Mouse (Mus musculus): Measurements from ENCODE around the gene Nop9.
A peak's percentile ranks its signal among the peaks of the same experiment; 100 is the strongest.

Gene Nop9

DNA sequence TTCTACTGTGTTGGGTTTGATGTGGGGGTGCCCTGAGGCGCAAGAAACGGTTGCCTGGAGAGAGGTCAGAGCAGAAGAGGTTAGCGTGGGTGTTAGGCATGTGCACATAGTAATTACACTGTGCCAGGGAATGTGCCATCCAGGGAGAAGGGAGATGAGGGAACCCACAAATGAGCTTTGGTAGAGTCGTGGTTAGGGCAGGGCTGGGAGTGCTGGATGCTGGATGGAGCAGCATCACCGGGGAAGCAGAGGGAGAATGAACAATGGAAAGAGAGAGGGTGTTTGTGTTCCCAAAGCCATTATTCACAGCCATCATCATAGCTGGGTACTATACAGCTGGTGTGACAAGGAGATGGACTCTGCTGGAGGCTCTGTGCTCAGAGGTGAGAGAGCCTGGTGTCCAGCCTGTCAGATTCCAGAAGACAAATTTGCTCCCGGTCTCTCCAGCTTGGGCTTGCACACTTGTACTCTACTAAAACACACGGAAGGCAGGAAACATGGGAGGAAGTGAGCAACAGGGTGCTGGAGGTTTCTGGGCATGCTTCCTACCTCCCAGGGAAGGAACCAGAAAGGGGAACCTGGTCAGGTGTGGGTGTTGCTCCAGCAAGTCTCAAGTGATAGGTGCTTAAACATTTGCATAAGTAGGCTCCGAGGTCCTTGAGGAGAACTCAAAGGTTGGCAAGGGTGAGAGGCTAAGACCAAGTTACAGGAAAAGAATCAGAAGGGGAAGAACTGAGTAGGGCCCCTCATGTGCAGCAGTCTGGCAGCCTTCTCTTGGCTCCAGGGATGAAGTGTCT lies 17.4 kb upstream of the Nop9 start:
- no peak for DNase-seq (ENCODE audit: low spot score)

DNA sequence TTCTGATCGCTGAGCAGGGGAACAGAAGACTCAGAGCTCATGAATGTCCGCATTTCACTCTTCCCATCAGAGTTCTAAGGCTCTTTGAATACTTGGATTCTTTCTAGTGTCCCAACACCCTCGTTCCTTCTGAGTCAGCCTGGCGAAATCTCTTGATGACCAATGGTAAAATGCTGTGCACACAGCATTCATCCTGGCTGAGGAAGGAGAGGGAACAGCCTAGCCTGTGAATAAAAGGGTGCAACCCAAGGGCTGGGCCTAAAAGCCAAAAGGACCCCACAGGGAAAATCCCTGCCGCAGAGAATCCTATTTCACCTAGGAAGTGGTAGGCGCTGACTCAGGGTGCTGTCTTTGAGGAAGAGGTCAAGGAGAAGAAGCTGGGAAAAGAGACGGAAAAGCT lies 15.4 kb upstream of the Nop9 start:
- DNase-seq (ENCODE audit: low spot score), result no peak

DNA sequence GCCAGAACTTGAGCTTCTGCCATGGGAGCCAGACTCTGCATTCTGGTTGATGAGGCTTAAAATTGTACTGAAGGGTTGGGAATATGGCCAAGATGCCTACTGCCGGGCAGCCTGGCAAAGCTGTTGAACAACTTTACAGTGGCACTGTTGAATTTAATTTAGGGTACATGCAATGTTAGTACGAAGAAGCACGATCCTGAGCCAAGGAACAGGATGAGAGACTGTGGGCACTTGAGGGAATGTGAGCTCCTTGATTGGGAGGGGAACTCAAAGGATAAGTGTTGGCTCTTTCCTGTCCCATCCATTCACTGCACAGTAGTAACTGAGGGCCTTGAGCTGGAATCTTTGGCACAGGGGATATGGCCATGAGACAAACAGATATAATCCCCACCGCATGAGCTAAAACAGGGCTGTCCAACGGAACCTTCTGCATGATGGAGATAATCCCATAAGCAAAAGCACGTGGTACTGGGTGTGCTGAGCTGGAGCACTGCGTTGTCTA lies 14.9 kb upstream of the Nop9 start:
- DNase-seq (ENCODE audit: low spot score), result no peak

DNA sequence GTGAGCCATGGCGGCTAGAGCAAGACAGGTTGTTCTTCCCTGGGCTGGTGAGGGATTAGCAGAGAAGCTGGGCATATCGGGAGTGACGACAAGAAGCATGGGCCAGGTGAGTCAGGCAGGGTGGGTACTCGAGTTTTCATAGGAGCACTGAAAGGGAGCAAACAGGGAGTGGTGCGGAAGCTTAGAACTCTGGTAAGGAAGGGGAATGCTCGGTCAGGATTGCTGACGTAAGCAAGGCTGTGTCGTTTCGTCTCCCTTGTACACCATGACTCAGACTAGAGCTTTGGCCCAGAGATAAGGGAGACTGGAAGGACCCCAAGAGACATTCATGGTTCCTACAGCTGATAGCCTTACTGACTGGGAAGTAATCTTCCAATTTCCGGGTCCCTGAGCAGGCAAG lies 11.6 kb upstream of the Nop9 start:
- no peak for DNase-seq (ENCODE audit: low spot score)

DNA sequence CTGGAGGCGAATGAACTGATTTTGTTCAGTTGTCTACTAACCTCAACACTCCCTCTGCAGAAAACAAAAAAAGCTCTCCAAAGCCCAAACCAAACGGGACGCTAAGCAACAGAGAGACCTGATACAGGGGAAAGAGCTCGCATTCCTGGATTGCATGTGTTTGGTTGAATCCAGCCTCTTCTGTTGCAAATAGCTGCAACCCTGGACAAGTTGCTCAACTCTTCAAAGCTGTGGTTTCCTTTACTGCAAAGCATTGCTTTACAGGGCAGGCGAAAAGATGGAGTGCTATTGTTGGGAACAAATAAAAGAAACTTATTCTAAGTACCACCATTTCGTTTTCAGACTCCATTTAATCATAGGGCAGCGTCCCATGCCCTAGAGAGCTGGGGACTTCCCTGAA lies 10.6 kb upstream of the Nop9 start:
- DNase-seq (ENCODE audit: low spot score), result no peak

DNA sequence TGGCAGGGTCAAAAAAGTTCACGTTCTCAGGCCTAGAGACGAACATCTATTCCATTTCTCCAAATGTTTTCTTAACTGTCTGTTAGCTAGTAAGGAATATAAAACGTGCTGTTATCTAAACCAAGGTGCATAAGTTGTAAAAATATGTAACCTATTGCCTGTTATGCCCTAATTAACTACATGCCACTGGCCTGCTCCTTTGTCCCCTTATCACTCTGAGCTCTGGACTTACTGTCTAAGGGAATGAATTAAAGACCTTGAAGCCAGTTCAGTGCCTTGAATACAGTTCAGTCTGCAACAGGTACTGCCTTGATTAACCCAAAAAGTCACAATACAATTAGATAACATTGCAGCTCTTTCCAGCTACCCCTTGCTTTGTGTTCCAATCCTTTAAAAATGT lies 10.2 kb upstream of the Nop9 start:
- DNase-seq (ENCODE audit: low spot score), result no peak

DNA sequence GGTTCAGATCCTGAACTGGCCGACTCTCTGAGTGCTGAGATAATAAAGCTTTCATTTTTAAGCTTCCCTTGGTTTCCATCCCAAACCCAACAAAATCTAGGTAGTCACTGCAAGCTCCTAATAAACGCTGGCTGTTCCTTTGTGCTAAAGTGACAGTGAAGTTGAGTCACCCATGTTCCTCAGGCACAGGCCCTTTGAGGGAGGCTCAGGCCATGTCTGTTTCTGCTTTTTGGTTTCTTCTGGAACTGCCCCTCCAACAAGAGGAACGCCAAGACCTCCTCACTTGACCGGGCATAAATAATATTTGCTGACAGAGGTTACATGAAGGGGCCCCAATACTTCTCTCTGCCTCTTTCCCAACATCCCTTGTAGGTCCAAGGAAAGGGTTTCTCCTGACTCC lies 9.7 kb upstream of the Nop9 start:
- DNase-seq (ENCODE audit: low spot score), result no peak

DNA sequence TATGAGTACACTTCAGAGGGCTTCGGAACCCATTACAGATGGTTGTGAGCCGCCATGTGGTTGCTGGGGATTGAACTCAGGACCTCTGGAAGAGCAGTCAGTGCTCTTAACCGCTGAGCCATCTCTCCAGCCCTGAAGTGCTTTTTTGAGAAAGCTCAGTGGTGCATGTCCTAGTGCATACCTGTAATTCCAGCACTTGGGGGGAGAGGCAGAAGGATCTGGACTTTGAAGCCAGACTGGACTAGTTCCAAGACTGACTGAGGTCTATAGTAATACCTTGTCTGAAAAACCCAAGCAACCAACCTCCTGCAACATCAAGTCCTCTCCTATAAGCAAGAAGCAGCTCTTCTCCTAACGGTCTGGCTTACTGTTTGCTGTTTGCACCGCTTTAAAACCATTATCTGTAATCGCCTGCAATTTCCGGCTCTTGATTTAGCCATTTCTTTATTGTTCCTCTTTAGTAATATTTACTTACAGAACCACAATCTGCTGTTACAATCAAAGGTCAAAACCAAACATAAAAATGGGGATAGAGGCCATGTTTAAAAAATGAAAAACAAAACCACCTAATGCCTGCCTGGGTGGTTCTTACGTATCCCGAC lies 8.3 kb upstream of the Nop9 start:
- DNase-seq (ENCODE audit: low spot score), result no peak

DNA sequence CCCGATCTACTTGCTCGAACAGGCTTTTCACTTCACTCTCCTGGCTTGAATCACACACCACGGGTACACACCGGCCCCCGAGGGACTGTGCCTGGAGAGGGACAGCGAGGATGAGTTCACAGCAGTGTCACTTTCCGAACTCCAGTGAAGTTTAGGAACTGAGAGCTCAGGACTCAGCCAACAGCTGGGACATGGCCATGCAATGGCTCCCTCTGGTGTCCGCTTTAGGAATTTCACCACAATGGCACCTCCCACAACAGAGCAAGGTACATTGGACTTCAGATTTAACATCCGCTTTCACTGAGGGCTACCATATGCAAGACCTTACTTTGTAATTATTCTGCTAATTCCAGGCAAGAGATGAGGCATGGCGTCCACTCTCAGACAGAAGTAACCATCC lies 1.8 kb upstream of the Nop9 start:
- peak; percentile 82 for DNase-seq (ENCODE audit: low spot score)

DNA sequence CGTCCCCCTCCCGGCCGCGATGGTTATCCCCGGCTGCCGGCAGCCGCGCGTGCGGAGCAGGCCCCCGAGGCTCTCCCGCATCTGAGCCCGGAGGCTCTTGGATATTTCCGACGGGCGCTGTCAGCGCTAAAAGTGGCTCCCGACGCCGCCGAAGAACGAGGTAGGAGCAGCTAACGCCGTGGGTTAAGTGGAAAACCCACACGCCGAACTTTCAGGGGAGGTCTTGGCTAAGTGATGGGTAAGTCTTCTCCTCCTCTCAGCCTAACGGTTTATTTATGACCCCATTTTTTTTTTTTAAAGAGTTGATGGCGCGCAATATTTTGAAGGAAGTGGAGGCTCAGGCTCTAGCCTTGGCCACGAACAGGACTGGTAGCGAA lies 356 bp downstream of the Nop9 start:
- DNase-seq (ENCODE audit: low spot score), result no peak

DNA sequence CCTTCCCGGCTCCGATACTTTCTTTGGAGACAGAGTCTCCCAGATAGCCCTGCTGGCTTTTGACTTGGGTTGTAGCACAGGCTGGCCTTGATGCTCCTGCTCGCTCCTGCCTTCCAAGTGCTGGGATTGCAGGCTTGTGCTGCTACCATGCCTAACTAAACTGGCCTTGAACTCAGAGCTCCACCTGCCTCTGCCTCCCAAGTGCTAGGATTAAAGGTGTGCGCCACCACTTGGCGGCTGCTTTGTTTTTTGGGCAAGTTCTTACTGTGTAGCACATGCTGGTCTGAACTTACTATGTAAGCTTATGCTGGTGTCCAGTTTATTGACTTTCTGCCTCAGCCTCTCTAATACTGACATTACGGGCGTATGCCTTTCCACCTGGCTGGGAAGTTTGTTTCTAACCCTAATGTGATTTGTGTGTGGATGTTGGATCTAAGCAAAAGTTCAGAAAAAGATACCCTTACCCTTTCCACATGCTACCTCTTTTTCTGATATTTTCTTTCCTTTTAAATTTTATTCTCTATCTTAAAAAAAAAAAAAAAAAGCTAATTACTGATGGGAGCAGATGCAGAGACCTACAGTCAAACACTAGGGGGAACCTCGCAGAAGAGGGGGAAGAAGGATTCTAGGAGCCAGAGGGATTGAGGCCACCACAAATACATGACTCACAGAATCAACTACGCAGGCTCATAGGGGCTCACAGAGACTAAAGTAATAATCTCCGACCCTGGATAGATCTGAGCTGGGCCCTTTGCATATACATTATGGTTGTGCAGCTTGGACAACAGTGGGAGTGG lies 1.8 kb downstream of the Nop9 start:
- no peak for DNase-seq (ENCODE audit: low spot score)

DNA sequence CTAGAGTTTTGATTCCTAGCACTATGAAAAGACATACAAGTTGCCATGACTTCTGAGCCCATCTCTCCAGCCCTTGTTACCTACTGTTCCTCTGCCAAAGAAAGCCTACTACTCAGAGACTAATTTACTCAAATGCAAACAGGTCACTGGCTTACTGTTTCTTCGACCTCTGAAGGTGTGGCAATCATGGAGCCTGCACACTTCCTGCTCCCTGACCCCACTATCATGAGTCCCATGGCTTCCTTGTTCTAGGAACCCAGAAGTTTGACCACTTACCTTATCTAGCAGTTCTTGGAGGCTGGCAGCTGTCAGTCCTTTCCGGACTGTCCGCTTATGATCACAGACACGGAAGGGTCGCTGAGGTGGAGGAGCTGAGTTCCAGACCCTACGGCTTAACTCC lies 12.1 kb downstream of the Nop9 start:
- no peak for DNase-seq (ENCODE audit: low spot score)

DNA sequence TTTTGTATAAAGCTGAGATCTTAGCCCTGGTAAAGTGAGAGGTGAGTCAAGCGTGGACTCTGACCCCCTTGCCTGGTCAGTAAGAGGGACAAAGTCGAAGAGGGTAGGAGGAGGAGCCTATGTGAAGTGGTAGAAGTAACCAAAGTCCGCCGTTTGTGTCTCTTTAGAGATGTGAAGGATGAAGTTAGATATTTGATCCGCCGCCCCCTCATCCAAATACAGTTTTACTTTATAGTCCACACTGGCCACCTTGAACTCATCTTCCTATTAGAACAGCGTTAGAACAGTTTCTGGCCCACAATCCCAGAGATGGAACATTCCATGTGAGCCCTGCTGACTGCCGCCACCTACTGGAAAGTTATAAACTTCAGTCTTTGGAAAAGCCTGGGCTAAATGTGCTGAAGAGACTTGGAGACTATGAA lies 12.9 kb downstream of the Nop9 start, which contains the start of gene Cideb:
Cideb (minus strand) TSS at position 96 of the 422 bp plus-strand sequence.
- DNase-seq (ENCODE audit: low spot score), result peak; percentile 74

DNA sequence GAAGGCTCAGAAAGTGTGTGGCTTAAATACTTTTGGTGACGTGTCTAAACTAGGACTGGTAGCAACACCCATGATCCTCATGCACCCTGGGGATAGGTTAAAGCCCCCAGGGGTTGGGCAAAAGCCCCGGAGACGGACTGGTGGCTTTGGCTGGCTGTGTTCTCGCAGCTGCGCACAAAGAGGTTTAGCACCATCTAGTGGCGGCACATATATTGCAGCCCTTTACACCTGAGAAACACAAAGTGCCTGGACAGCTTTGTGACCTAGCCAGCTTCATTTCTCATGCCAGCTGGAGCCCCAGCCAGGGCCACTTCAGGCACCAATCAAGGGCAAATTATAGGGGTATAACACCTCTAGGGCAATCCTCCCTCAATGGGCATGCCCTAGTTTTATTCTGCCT lies 14.7 kb downstream of the Nop9 start:
- peak; percentile 79 for DNase-seq (ENCODE audit: low spot score)

DNA sequence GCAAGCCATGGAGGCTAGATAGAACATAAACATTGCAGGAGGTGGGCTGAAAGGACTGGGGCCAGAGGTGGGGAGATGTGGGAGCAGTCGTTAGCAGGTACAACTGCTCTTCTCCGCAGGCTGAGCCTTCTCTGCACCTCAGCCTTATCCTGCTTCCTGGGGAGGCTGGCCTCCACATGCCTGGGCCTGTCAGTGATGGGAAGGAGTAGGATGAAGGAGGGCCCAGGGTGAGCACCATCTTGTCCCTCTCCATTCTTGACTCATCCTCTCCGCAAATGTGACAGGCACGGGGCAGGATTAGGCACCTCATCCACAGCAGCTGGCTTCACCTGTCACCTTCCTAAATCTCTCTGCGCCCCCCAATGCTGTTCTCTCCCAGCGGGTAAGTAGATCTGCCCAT lies 15.7 kb downstream of the Nop9 start, which contains the start of gene Ltb4r2:
Ltb4r2 (plus strand) TSS at position 266 of the 400 bp plus-strand sequence.
- DNase-seq (ENCODE audit: low spot score), result no peak

DNA sequence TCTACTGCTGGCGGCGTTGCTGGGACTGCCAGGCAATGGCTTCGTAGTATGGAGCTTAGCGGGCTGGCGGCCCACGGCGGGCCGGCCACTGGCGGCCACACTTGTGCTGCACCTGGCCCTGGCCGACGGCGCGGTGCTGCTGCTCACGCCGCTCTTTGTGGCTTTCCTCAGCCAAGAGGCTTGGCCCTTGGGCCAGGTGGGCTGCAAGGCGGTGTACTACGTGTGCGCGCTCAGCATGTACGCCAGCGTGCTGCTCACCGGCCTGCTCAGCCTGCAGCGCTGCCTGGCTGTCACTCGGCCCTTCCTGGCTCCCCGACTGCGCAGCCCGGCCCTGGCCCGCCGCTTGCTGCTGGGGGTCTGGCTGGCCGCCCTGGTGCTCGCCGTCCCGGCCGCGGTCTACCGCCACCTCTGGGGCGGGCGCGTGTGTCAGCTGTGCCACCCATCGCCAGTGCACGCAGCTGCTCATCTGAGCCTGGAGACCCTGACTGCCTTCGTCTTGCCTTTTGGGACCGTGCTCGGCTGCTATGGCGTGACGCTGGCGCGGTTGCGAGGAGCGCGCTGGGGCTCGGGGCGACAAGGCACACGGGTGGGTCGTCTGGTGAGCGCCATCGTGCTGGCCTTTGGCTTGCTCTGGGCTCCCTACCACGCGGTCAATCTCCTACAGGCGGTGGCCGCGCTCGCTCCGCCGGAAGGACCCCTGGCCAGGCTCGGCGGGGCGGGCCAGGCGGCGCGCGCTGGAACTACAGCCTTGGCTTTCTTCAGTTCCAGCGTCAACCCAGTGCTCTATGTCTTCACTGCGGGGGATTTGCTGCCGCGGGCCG lies 16.7 kb downstream of the Nop9 start:
- no peak for DNase-seq (ENCODE audit: low spot score)

DNA sequence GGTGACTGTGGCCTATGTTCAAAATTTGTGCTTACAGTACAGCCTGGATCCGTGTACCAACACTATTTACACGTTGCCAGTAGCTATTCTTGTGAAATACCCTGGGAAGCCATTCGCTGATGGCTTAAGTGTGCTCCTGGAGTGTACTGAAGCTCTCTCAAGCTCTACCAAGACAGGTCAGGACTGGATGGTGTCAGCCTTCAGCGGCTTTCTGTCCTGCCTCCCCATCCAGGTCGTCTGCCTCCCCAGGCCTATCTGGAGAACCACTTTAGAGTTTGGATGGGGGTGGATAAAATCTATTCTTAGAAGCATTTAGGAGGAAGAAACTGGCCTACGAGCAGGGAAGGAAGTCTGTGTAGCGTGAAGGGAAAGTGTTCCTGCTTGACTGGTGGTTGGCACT lies 17.7 kb downstream of the Nop9 start:
- DNase-seq (ENCODE audit: low spot score), result no peak

DNA sequence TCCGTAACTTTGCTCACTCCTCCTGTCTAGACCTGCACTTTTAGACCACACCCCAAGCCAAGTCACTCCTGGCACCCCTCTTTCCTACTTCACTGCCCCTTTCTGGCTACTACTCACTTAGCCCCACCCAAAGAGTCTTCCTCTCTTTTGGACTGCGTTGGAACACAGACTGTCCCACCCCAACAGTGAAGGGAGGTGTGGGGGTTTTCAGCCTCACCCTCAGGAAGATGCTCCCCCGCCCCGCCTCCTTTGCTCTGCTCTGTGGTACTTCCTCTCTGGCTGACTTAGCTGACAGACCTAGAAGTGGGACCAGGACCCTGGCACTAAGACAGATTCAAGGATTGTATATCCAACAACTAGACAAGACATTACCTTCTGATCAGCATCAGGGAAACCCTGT lies 20.2 kb downstream of the Nop9 start, which contains the start of gene Ltb4r1:
Ltb4r1 (plus strand) TSS at position 267 of the 400 bp plus-strand sequence.
- no peak for DNase-seq (ENCODE audit: low spot score)

DNA sequence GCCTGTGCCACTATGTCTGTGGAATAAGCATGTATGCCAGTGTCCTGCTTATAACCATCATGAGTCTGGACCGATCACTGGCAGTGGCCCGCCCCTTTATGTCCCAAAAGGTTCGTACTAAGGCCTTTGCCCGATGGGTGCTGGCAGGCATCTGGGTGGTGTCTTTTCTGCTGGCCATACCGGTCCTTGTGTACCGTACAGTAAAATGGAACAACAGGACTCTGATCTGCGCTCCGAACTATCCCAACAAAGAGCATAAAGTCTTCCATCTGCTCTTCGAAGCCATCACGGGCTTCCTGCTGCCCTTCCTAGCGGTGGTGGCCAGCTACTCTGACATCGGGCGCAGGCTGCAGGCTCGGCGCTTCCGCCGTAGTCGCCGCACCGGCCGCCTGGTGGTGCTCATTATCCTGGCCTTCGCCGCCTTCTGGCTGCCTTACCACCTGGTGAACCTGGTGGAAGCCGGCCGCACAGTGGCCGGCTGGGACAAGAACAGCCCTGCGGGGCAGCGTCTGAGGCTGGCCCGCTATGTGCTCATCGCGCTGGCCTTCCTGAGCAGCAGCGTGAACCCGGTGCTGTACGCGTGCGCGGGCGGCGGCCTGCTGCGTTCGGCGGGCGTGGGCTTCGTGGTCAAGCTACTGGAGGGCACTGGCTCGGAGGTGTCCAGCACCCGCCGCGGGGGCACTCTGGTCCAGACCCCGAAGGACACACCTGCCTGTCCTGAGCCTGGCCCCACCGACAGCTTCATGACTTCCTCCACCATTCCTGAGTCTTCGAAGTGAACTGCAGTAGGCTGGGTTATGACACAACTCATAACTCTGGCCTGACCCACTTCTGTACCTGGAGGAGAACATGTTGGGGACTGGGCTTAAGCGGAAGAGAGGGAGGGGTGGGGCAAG lies 22.3 kb downstream of the Nop9 start:
- peak; percentile 82 for DNase-seq (ENCODE audit: low spot score)

DNA sequence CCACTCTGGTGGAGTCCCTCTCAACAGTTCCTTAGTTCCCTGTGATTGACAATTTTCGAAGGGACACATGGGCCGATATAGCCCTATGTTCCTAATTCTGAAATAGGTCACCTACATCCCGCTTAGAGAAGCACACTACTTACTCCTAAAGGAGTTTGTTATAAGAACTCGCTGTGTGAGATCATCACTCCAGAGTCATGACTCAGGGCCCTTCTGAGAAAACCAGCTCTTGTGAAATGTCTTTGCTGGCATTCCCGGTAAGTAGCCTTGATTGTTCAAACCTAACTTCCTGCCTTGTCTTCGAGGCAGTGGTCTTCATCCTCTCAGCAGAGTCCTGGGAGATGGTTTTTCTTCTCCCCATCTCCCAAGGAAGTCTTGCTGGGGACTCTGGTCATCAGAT lies 23.1 kb downstream of the Nop9 start:
- no peak for DNase-seq (ENCODE audit: low spot score)
